Mouse (Mus musculus) kidney, adult 8-10 months (tissue): ENCODE results near the gene Pirb.
A peak's percentile ranks its signal among the peaks of the same experiment; 100 is the strongest.
"Not testable (repeated sequence)": the region's sequence is repeated elsewhere in the genome, so short reads cannot be mapped to it uniquely, and the experiment has no call there.

Experiments used
- DNase-seq, 2 experiments: peaks; one replicate each; pipeline ENCODE4 v3.0.0; 2022

The Pirb gene

GRCm38 (mm10) chr7:3720268-3720667 lies at the start of gene Pirb:
TSS of gene Pirb (minus strand) at chr7:3720391.
- DNase-seq, result not testable (repeated sequence)

DNA sequence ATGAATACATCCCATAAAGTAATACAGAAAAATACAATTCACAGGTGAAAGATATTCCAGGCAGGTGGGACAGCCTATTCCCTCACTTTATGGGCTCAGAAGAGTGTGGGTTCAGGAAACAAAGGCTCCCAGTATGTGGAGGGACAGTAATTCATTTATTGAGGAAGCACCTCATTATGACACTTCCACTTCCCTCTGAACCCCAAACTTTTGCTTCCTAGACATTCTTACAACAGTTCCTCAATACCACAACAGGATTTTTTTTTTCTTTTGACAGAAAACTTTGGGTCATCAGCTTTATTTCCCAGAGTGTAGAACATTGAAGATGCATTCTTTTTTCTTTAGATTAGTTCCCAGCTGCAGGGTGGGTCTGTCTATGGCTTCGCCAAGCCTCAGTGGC lies 12.5 kb upstream of the Pirb start:
- not testable (repeated sequence) for DNase-seq

- not testable (repeated sequence) for DNase-seq
Measured at GRCm38 (mm10) chr7:3725459-3725858, 5.3 kb upstream of the Pirb start.

GRCm38 (mm10) chr7:3715249-3715648 lies 4.9 kb downstream of the Pirb start:
- DNase-seq, result no peak

GRCm38 (mm10) chr7:3712264-3712942 lies 7.8 kb downstream of the Pirb start:
- no peak for DNase-seq

- no peak for DNase-seq
Measured at GRCm38 (mm10) chr7:3709000-3709399, 11.2 kb downstream of the Pirb start.

- not testable (repeated sequence) for DNase-seq
Measured at GRCm38 (mm10) chr7:3708447-3708980, 11.7 kb downstream of the Pirb start.

- no peak for DNase-seq
Measured at GRCm38 (mm10) chr7:3707568-3708413, 12.4 kb downstream of the Pirb start.

- no peak for DNase-seq
Measured at GRCm38 (mm10) chr7:3707027-3707426, 13.2 kb downstream of the Pirb start.

DNA sequence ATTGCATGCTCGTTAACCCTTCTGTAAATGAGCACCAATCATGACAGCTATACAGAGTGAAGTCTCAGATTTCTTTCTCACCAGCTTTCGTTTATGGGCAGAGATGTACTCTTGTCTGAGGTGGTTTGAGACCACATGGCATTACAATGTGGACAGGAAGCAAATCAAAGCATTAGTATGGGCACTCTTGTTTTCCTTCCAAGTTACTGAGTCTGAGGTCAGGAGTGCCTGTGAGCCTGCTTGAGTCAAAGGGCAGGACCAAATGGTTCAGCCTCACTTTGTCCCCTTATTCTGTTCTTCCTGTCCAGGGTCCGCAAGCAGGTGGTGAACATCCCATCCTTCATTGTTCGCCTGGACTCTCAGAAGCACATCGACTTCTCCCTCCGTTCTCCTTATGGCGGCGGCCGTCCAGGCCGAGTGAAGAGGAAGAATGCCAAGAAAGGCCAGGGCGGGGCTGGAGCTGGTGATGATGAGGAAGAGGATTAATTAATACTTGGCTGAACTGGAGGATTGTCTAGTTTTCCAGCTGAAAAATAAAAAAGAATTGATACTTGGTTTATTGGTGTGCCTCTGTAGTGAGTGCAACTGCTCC lies 13.8 kb downstream of the Pirb start:
- DNase-seq, result no peak

GRCm38 (mm10) chr7:3705911-3706310 lies 14.3 kb downstream of the Pirb start:
- DNase-seq, result no peak

- not testable (repeated sequence) for DNase-seq
Measured at GRCm38 (mm10) chr7:3705461-3705860, 14.7 kb downstream of the Pirb start.

GRCm38 (mm10) chr7:3704475-3704874 lies 15.7 kb downstream of the Pirb start:
- DNase-seq, result no peak

DNA sequence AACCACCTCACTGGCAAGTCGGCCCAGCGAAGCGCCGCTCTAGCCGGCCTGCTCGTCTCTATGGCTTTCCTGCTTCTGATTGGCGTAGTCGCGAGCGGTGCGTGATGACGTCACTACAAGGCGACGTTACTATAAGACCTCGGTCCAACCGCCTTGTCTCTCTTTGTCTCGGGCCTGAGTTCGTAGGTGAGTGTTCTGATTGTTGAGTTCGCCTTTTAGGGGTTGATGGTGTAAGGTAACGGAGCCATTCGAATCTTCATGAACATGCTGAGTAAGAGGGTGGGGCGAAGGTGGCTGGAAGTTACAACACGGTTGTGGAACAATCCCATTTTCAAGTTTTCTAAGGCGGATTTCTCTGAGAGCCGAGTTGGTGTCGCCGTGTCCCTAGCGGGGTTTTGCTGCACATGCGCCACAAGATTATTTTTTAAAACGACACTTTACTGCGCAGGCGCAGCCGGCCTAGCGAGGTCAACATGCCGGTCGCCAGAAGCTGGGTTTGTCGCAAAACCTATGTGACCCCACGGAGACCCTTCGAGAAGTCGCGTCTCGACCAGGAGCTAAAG lies 16.2 kb downstream of the Pirb start, which contains the start of gene Rps9:
Gene Rps9, plus strand, starts transcription at position 115 of the 563 bp plus-strand sequence.
- peak; percentile 96 to 97 for DNase-seq

DNA sequence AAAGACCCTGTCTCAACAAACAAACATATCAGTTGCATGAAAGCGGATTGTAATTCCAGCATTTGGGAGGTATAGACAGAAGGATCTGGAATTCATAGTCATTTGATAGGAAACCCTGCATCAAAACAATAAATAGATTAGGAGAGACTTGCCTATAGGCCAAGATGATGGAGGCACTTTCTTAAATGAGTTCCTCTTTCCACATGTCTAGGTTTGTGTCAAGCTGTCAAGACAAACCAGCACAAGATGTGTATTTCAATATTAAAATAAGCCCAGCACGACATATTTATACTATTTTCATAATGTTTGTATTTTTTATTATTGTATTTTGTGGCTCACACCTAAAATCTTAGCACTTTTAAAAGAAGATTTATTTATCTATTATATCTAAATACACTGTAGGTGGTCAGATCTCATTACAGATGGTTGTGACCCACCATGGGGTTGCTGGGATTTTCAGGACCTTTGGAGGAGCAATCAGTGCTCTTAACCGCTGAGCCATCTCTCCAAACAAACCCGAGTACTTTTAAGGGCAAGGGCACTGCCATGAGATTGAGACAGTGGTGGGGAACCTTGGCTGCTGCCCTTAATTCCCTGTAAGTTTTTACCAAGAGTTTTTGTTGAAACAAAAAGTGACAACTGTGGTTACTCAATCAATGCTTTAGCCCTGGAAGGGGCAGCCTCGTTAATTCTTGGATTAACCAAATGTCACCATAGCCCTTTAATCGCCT lies 16.9 kb downstream of the Pirb start:
- DNase-seq, result no peak

DNA sequence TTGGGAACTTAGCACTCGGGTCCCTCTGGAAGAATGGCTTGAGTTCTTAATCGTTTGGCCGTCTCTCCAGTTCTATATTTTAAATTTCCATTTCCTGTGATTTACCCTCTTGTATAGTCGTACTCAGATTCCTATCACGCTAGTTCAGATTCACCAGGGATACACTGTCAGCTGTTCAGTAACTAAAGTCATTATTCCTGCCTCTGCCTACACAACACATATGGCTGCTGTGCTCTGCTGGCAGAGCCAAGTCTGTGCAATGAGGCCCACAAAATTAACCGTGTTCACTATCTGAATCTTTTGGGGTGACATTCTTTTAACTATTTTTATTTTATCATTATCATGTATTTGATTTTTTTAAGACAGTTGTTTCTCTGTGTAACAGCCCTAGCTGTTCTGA lies 21.7 kb downstream of the Pirb start:
- no peak for DNase-seq

GRCm38 (mm10) chr7:3694949-3695305 lies 25.3 kb downstream of the Pirb start:
- not testable (repeated sequence) for DNase-seq

DNA sequence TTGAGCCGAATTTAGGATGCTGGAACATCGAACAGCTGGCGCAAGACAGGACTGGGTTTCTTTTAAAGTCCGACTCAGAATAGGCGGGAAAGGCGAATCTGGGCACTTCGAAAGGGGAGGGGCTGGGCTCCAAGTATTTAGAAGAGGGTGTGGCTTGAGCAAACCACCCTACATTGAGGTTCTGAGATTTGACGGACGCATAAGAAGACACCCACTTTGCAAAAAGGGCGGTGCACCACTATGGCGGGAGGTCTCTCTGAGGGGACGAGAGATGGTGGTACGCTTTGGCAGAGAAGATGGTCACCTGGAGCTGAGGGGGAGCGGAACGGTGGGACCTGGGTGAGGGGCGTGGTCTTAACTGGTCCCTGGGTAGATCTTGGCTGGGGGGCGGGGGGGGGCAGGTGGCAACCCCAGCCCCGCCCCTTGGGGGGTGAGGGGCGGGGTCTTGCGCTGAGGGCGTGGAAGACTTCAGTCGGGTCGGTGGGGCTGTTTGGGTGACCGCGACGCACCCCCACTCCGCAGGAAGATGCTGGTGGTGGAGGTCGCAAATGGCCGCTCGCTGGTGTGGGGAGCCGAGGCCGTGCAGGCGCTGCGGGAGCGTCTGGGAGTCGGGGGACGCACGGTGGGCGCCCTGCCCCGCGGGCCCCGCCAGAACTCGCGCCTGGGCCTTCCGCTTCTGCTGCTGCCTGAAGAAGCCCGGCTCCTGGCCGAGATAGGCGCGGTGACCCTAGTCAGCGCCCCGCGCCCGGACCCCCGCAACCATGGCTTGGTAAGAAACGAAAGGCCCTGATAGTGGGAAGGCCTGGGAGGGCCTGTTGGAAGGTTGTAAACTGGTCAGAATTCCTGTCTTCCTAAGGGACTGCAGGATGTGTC lies 25.9 kb downstream of the Pirb start:
- DNase-seq, result peak; percentile 83 to 89

GRCm38 (mm10) chr7:3693809-3694075 lies 26.4 kb downstream of the Pirb start:
- DNase-seq, result no peak

DNA sequence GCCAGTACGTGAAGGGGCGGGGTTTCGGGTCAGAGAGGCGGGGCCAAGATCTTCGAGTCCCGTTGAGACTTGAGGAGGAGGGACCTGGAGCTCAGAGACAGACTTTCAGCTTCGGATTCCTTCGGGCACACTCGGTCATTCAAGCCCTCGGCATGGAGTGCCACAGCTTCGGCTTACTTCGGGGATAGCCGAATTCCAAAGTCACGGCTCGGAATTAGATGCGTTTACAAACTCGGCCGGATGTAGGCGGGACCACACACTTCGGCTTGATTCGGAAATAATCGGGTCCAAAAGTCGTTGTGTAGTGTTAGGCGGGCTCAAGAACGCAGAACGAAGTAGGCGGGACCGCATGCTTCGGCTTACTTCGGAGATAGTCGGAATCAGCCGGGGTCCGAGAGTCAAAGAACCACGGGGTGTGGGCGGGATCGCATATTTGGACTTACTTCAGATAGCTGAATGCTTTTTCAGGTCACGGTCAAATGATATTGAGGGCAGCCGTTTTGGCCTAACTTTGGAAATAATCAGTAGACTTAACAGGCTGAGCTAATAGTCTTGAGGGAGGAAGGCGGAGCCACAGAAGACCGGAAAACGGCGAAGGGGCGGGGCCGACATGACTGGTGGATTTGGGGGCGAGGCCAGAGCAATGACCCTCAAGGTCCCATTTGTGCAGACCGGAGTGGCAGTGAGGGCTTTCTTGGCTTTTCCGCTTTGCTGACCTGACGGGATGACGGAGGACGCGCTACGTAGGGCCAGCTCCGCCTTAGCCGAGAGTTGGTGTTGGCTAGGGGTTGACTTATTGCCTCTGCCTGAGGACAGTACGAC lies 27.0 kb downstream of the Pirb start, which contains the start of gene Mboat7:
Gene Mboat7, minus strand, starts transcription at position 537 of the 822 bp plus-strand sequence.
- peak; percentile 99 for DNase-seq
